Mouse (Mus musculus) intestine, embryonic 14.5 days (tissue): ENCODE data around the gene Gm15737. TPM values are rescaled to one million over a fixed set of nuclear protein-coding genes. Genes with fewer than 3 reads are reported as not detected.

Source experiments
- ATAC-seq: fragments of 200-750 bp; cut with Nextera tagmentation; replicated peaks from 2 replicates; pipeline ENCODE4 v1.8.0; 2017; ENCODE audit warnings: low read depth, moderate number of reproducible peaks, moderate TSS enrichment, moderate library complexity; ENCODE audit not compliant: low FRiP score, low TSS enrichment
- DNase-seq: peaks from one replicate; pipeline ENCODE4 v3.0.0-alpha.2; 2018; ENCODE audit warnings: low spot score
- H3K27ac ChIP-seq: fragments of 300-500 bp; sonication (generic); 2 replicates; pipeline ENCODE4 v1.5.1; 2014; ENCODE audit warnings: low read depth, mild to moderate bottlenecking, control low read depth
- H3K27me3 ChIP-seq: fragments of 300-500 bp; sonication (generic); replicated peaks from 2 replicates; pipeline ENCODE4 v1.6.1; 2014; ENCODE audit warnings: low read length, control low read depth; ENCODE audit not compliant: control insufficient read depth, insufficient read depth
- H3K36me3 ChIP-seq: fragments of 300-500 bp; sonication (generic); 2 replicates; pipeline ENCODE4 v1.6.1; 2014; ENCODE audit warnings: low read length, control low read depth; ENCODE audit not compliant: control insufficient read depth, insufficient read depth
- H3K4me1 ChIP-seq: fragments of 300-500 bp; sonication (generic); replicated peaks from 2 replicates; pipeline ENCODE4 v1.6.1; 2014; ENCODE audit warnings: low read length, control low read depth, mixed read lengths; ENCODE audit not compliant: control insufficient read depth, insufficient read depth
- H3K4me2 ChIP-seq: fragments of 300-500 bp; sonication (generic); 2 replicates; pipeline ENCODE4 v1.6.1; 2014; ENCODE audit warnings: low read length
- H3K4me3 ChIP-seq: fragments of 300-500 bp; sonication (generic); 2 replicates; pipeline ENCODE4 v1.5.1; 2014; ENCODE audit warnings: low read depth, low read length, control low read depth, mixed read lengths
- H3K9ac ChIP-seq: fragments of 300-500 bp; sonication (generic); 2 replicates; pipeline ENCODE4 v1.6.1; 2014; ENCODE audit warnings: mild to moderate bottlenecking, low read length
- H3K9me3 ChIP-seq: fragments of 300-500 bp; sonication (generic); 2 replicates; pipeline ENCODE4 v1.6.1; 2016; ENCODE audit warnings: low read length, control low read depth; ENCODE audit not compliant: control insufficient read depth
- WGBS: fragments of 180-500 bp; shearing (Covaris S2); extraction: QIAGEN DNeasy Blood & Tissue Kit; methylation state at CpG from one replicate; pipeline ENCODE4 v1.1.7; 2014; 5-methylcytosine and 5-hydroxymethylcytosine counted together
- polyA plus RNA-seq: library from polyadenylated mRNA; unstranded; fragments of >200 nt; fragmentation: Nextera tagmentation; extraction: Ambion mirVana; gene quantifications from 2 replicates; pipeline ENCODE4 v1.2.1, GENCODE M21; 2014

Gene Gm15737
- polyA plus RNA-seq = 0.20 and 0.28 TPM in 2 replicates

GRCm38 (mm10) chr6:92869089-92869581 is at the start of gene Gm15737:
Gene Gm15737, plus strand, starts transcription at chr6:92869357.
- Histone ChIP-seq H3K4me3 (no peak within 1 kb of the TSS), H3K4me2 (peak within 1 kb of the TSS; percentile 20), H3K36me3 (peaks cover 20% of the 10 kb centered on the region), H3K9ac (0 out of 2 replicates have a peak within 1 kb of the TSS, but pooled peaks have one; percentile 20), H3K27me3 (no peaks in the 10 kb centered on the region), H3K4me1 (peaks cover 18% of the 10 kb centered on the region; the same call in 1 of the 2 replicates), H3K9me3 (no peaks in the 10 kb centered on the region), H3K27ac (peak within 1 kb of the TSS; percentile 93)
- no peak for DNase-seq
- 21% methylated on average over 4 of the region's 4 CpGs for WGBS
- peak; percentile 81 for ATAC-seq

GRCm38 (mm10) chr6:92821606-92822005 is 47.6 kb upstream of the Gm15737 start:
- Histone ChIP-seq H3K9me3 (no peaks in the 10 kb centered on the region), H3K4me1 (no peaks in the 10 kb centered on the region; the same call in 1 of the 2 replicates), H3K4me2 (no peak overlapping the region), H3K36me3 (no peaks in the 10 kb centered on the region), H3K4me3 (no peak overlapping the region), H3K27me3 (no peaks in the 10 kb centered on the region), H3K27ac (no peak overlapping the region), H3K9ac (no peak overlapping the region)
- WGBS = 79% methylated on average over 5 of the region's 5 CpGs
- ATAC-seq (no peak), DNase-seq (no peak)

- Histone ChIP-seq H3K9me3 (no peaks in the 10 kb centered on the region), H3K27ac (no peak overlapping the region), H3K9ac (no peak overlapping the region), H3K4me1 (no peaks in the 10 kb centered on the region), H3K4me3 (no peak overlapping the region), H3K36me3 (no peaks in the 10 kb centered on the region), H3K27me3 (no peaks in the 10 kb centered on the region), H3K4me2 (no peak overlapping the region)
- ATAC-seq (no peak), DNase-seq (peak; percentile 21)
- WGBS = 71% methylated on average over 6 of the region's 6 CpGs
Measured at GRCm38 (mm10) chr6:92822006-92822405, 47.2 kb upstream of the Gm15737 start.

- Histone ChIP-seq H3K4me1 (no peaks in the 10 kb centered on the region), H3K9me3 (no peaks in the 10 kb centered on the region), H3K27ac (no peak overlapping the region), H3K4me3 (no peak overlapping the region), H3K4me2 (no peak overlapping the region), H3K9ac (no peak overlapping the region), H3K27me3 (no peaks in the 10 kb centered on the region), H3K36me3 (no peaks in the 10 kb centered on the region)
- DNase-seq (peak; percentile 24), ATAC-seq (no peak)
- WGBS = 86% methylated on average over 7 of the region's 7 CpGs
Measured at GRCm38 (mm10) chr6:92823991-92824390, 45.2 kb upstream of the Gm15737 start.

- Histone ChIP-seq H3K4me2 (no peak overlapping the region), H3K9me3 (no peaks in the 10 kb centered on the region), H3K4me3 (no peak overlapping the region), H3K27ac (no peak overlapping the region), H3K36me3 (0 out of 2 replicates have a peak, but pooled peaks cover 3% of the 10 kb centered on the region), H3K9ac (no peak overlapping the region), H3K27me3 (no peaks in the 10 kb centered on the region), H3K4me1 (no peaks in the 10 kb centered on the region)
- DNase-seq = no peak
- WGBS = 89% methylated on average over 5 of the region's 5 CpGs
- no peak for ATAC-seq
Measured at GRCm38 (mm10) chr6:92826561-92826960, 42.6 kb upstream of the Gm15737 start.

GRCm38 (mm10) chr6:92827360-92827759 is 41.8 kb upstream of the Gm15737 start:
- Histone ChIP-seq H3K4me1 (no peaks in the 10 kb centered on the region), H3K4me3 (no peak overlapping the region), H3K9ac (no peak overlapping the region), H3K36me3 (0 out of 2 replicates have a peak, but pooled peaks cover 3% of the 10 kb centered on the region), H3K4me2 (no peak overlapping the region), H3K9me3 (no peaks in the 10 kb centered on the region), H3K27ac (no peak overlapping the region), H3K27me3 (no peaks in the 10 kb centered on the region)
- DNase-seq (peak; percentile 37), ATAC-seq (no peak)
- WGBS = 60% methylated on average over 5 of the region's 5 CpGs

- Histone ChIP-seq H3K27ac (no peak overlapping the region), H3K27me3 (no peaks in the 10 kb centered on the region), H3K9me3 (no peaks in the 10 kb centered on the region), H3K4me1 (no peaks in the 10 kb centered on the region), H3K9ac (no peak overlapping the region), H3K4me2 (no peak overlapping the region), H3K36me3 (0 out of 2 replicates have a peak, but pooled peaks cover 3% of the 10 kb centered on the region), H3K4me3 (no peak overlapping the region)
- no peak for ATAC-seq
- 94% methylated on average over 2 of the region's 2 CpGs for WGBS
- DNase-seq = no peak
Measured at GRCm38 (mm10) chr6:92829148-92829547, 40.0 kb upstream of the Gm15737 start.

GRCm38 (mm10) chr6:92831106-92831505 is 38.1 kb upstream of the Gm15737 start:
- no peak overlapping the region for H3K27ac ChIP-seq
- no peaks in the 10 kb centered on the region for H3K4me1 ChIP-seq
- no peaks in the 10 kb centered on the region for H3K9me3 ChIP-seq
- ATAC-seq = no peak
- H3K4me3 ChIP-seq = no peak overlapping the region
- no peak overlapping the region for H3K4me2 ChIP-seq
- 92% methylated on average over 2 of the region's 2 CpGs for WGBS
- H3K9ac ChIP-seq = no peak overlapping the region
- no peak for DNase-seq
- H3K36me3 ChIP-seq = 0 out of 2 replicates have a peak, but pooled peaks cover 3% of the 10 kb centered on the region
- no peaks in the 10 kb centered on the region for H3K27me3 ChIP-seq

- ATAC-seq (no peak), DNase-seq (no peak)
- Histone ChIP-seq H3K27me3 (no peaks in the 10 kb centered on the region), H3K27ac (no peak overlapping the region), H3K36me3 (no peaks in the 10 kb centered on the region), H3K4me2 (no peak overlapping the region), H3K4me1 (no peaks in the 10 kb centered on the region), H3K4me3 (no peak overlapping the region), H3K9ac (no peak overlapping the region), H3K9me3 (no peaks in the 10 kb centered on the region)
- WGBS = 19% methylated on average over 2 of the region's 2 CpGs
Measured at GRCm38 (mm10) chr6:92842000-92842399, 27.2 kb upstream of the Gm15737 start.
